Mouse (Mus musculus) frontal cortex, postnatal 36 days (tissue): ENCODE data around the gene Fgd5.
"Not testable (repeated sequence)": the region's sequence is repeated elsewhere in the genome, so short reads cannot be mapped to it uniquely, and the experiment has no call there.

Source experiments
- DNase-seq, 2 experiments: peaks; one replicate each; pipeline ENCODE4 v3.0.0; 2022; ENCODE audit warnings: low spot score in 2 of 2

Gene Fgd5

DNA sequence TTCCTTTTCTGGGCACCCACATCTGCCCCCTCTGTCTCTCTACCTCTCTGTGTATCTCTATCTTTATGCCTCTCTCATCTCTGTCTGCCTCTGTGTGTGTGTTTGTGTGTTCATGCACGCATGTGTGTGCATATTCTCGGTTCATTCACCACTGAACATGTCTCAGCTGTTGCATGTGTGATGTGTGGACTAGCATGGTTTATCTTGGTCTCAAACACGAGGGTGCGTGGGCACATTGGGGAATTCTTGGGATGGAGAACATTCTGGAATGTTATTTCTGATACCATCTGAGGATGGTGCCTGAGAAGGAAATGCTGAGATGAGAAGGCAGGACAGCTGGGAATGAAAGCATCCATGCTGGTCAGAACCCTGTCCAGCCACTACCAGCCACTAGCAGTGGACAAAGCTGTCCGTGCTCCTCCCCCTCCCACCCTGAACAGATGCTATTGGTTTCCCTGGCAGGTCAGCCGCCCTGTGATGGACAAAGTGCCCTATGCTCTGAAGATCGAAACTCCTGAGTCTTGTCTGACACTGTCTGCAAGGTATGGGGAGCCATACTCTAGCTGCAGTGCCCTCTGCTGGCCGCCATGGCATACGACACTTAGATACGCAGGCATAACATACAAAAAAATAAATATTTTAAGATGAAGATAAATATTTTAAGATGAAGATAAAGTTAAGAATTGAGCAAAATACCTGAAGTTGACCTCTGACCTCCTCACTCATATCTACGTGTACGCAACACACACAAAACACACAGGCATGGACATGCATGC, 87.2 kb downstream of the Fgd5 start:
- DNase-seq = peak in 1 of 2 experiments; percentile 49

GRCm38 (mm10) chr6:92067146-92067790, 88.6 kb downstream of the Fgd5 start:
- DNase-seq = peak; percentile 72 to 73

- DNase-seq = no peak
Observed at GRCm38 (mm10) chr6:92071121-92071839, 92.6 kb downstream of the Fgd5 start.

GRCm38 (mm10) chr6:92080730-92081129, 102.1 kb downstream of the Fgd5 start:
- no peak for DNase-seq

- DNase-seq = no peak
Observed at GRCm38 (mm10) chr6:92082756-92083155, 104.1 kb downstream of the Fgd5 start.

- peak in 1 of 2 experiments; percentile 56 for DNase-seq
Observed at GRCm38 (mm10) chr6:92084932-92085331, 106.3 kb downstream of the Fgd5 start.

DNA sequence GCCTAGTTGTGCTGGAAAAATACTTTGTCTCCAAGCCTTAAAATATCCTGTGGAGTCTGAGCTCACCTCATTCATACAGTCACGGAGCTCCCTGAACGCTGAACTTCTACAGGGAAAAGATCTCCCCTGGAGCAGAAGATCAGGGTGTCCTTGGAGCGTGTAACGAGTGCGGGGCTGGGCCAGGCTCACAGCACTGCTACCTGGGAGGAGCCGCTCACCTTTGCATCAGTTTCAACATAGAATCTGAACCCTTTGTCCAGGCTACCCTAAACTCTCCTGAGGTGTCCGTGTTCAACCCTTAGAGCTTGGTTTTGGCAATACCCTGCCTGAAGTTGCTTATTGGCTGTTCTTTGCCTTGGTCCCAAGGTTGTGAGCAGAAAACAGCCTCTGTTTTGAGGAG, 110.5 kb downstream of the Fgd5 start:
- not testable (repeated sequence) for DNase-seq

DNA sequence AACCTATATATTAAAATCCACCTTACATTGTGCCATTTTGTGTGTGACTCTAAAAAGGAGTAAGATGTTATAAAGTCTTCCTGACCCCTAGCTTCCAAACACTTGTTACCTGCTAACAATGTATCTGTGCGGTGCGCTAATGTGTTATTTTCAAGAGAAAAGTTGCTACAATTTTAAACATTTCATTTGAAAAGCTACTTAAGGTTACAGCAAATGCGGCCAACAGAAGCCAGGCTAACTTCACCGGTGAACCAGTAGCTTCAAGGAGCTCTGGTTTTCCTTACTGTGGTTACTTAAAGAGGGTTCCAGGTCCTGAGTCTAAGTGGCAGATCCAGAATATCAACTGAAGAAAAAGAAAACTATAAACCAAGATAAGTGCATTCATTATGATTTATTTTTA, 111.3 kb downstream of the Fgd5 start:
- DNase-seq = no peak

DNA sequence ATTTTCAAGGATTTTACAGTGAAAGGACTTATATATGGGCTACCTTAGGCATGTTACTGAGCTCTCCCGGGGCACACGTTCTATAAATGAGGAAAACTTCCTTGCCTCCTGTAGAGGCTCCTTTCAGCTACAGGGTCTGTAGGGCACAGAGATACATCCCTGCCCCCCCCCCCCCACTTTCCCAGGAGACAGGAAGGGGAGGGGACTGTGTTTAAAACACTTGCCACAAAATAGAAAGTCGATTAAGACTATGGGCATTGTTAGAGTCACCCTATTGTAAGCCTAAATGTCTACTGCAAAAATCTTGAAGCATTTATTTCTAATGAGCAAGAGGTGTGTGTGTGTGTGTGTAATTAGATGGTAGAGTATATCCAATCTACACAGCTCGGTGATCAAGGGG, 111.8 kb downstream of the Fgd5 start:
- no peak for DNase-seq

GRCm38 (mm10) chr6:92091130-92091591, 112.5 kb downstream of the Fgd5 start, which contains the start of gene Nr2c2:
Gene Nr2c2, plus strand, starts transcription at chr6:92091390.
- peak; percentile 81 to 85 for DNase-seq

- peak; percentile 100 for DNase-seq
Observed at GRCm38 (mm10) chr6:92091767-92092489, 113.2 kb downstream of the Fgd5 start.

- DNase-seq = no peak
Observed at GRCm38 (mm10) chr6:92092737-92093136, 114.1 kb downstream of the Fgd5 start.

DNA sequence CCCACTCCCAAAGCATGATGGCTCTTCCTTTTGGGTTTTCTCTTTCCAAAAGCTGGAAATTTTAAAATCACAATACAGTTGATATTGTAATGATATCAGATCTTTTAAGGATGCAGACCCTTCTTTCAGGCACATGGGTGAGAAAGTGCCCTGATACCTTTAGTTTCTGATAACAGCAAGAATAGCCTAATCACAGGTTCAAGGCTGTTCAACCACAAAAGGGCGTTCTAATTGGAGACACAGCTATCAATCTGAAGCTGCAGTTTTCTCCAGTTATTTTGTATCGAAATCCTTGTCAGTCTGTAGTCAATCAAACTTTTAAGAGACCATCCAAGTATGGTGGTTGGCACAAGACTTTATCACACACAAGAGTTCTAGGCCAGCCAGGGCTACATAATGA, 115.2 kb downstream of the Fgd5 start:
- DNase-seq = no peak

- no peak for DNase-seq
Observed at GRCm38 (mm10) chr6:92100679-92101360, 122.1 kb downstream of the Fgd5 start.

DNA sequence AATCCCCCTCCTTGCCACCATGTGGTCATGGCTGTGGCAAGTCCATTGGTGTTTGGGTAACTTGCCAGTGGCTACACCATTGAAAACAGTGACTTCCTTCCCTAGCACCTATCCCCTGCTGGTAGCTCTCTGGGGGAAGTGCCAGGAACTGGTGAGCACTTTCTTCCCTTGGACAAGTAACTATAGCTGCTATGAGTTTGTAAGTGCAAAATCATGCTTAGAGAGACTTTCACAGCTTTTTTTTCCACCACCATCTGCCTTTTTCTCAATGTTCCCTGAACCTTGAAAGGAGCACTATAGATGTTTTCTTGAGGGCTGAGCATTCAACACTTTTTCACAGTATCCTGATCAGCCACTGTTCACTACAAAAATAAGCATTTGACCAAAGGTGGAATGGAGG, 145.9 kb downstream of the Fgd5 start:
- peak in 1 of 2 experiments; percentile 55 for DNase-seq
